Mouse (Mus musculus): ENCODE results near the gene Ccdc190. TPM values are rescaled to one million over a fixed set of nuclear protein-coding genes. Genes with fewer than 3 reads are reported as not detected.

Ccdc190 gene
- total and polyA plus RNA-seq, 3 experiments = not detected

- TF ChIP-seq CHD1 (IDR thresholded peaks at IDR 0.05; ENCODE audit: low read depth, low read length) = no peak
- TF ChIP-seq MXI1 (IDR thresholded peaks at IDR 0.05; ENCODE audit: low read depth, low read length) = no peak
- TF ChIP-seq UBTF (IDR thresholded peaks at IDR 0.05; ENCODE audit: low read depth, low read length) = no peak
- no peak for TF ChIP-seq E2F4 (IDR thresholded peaks at IDR 0.05; ENCODE audit: insufficient replicate concordance, low read depth, low read length)
- TF ChIP-seq POLR2A (IDR thresholded peaks at IDR 0.05; ENCODE audit: low read depth, low read length) = no peak
- TF ChIP-seq JUND (conservative IDR thresholded peaks at IDR 0.05; ENCODE audit: low read depth, low read length) = no peak
- no peak for TF ChIP-seq ZNF384 (IDR thresholded peaks at IDR 0.05; ENCODE audit: low read depth, low read length)
- TF ChIP-seq USF2 (conservative IDR thresholded peaks at IDR 0.05; ENCODE audit: low read depth, low read length) = no peak
- no peak for TF ChIP-seq EP300 (IDR thresholded peaks at IDR 0.05; ENCODE audit: low read length)
- no peak overlapping the region for H3K4me3 ChIP-seq (replicated peaks in 1 of 3; ENCODE audit: low read depth in 2 of 3, low read length in 2 of 3, poor library complexity in 1 of 3)
- dilution Hi-C loops (cut with MboI; ENCODE audit: extremely low pct_ligation_motif_present, extremely low pct_unique_long_range_greater_than_20kb, low sequenced_read_pairs) (no loop called here), in situ Hi-C loops (cut with MboI; ENCODE audit: low pct_ligation_motif_present, low pct_unique_long_range_greater_than_20kb, low sequenced_read_pairs) (no loop called here)
- H3K4me1 ChIP-seq (ENCODE audit: control insufficient read depth in 1 of 2, insufficient read depth in 2 of 2) = peaks cover 0 to 9% of the 10 kb centered on the region in 2 experiments; a peak in 2 of 4 replicates
- H3K9ac ChIP-seq (ENCODE audit: insufficient read depth, low read depth) = no peak overlapping the region
- H3K36me3 ChIP-seq (replicated peaks in 1 of 2; ENCODE audit: control insufficient read depth in 1 of 2, insufficient read depth in 1 of 2, low read length in 1 of 2) = no peaks in the 10 kb centered on the region
- H3K9me3 ChIP-seq (replicated peaks; ENCODE audit: low read length) = no peaks in the 10 kb centered on the region
- H3K27me3 ChIP-seq (replicated peaks) = peaks cover 11% of the 10 kb centered on the region
- no peak overlapping the region for H3K27ac ChIP-seq (ENCODE audit: insufficient read depth, low read depth)
- DNase-seq (ENCODE audit: extremely low read depth) = no peak
- H3K4me2 ChIP-seq (ENCODE audit: insufficient read depth, low read depth, poor library complexity, severe bottlenecking) = no peak overlapping the region
- H3K79me2 ChIP-seq (replicated peaks; ENCODE audit: control insufficient read depth, extremely low read depth, insufficient read depth, poor library complexity, severe bottlenecking) = no peaks in the 10 kb centered on the region
These were observed 3.8 kb downstream of the Ccdc190 start for GRCm38 (mm10) chr1:169932122-169932746.

- peak; percentile 62 for DNase-seq (ENCODE audit: extremely low read depth)
- H3K9ac ChIP-seq (ENCODE audit: insufficient read depth, low read depth) = no peak overlapping the region; the same call in 1 of the 2 replicates
- no peaks in the 10 kb centered on the region for H3K79me2 ChIP-seq (replicated peaks; ENCODE audit: control insufficient read depth, extremely low read depth, insufficient read depth, poor library complexity, severe bottlenecking)
- TF ChIP-seq ZMIZ1 (IDR thresholded peaks at IDR 0.05; ENCODE audit: low read depth, low read length) (no peak), ZNF384 (IDR thresholded peaks at IDR 0.05; ENCODE audit: low read depth, low read length) (no peak), JUN (IDR thresholded peaks at IDR 0.05; ENCODE audit: insufficient read depth, low read depth, low read length) (no peak), ELF1 (IDR thresholded peaks at IDR 0.05; ENCODE audit: low read depth, low read length) (no peak), RCOR1 (conservative IDR thresholded peaks at IDR 0.05; ENCODE audit: low read depth, low read length) (no peak), POLR2A (IDR thresholded peaks at IDR 0.05; ENCODE audit: low read depth, low read length) (no peak), UBTF (IDR thresholded peaks at IDR 0.05; ENCODE audit: low read depth, low read length) (no peak), E2F4 (IDR thresholded peaks at IDR 0.05; ENCODE audit: insufficient replicate concordance, low read depth, low read length) (no peak), SIN3A (IDR thresholded peaks at IDR 0.05; ENCODE audit: low read length) (no peak), TCF12 (IDR thresholded peaks at IDR 0.05; ENCODE audit: low read depth, low read length) (no peak), ZKSCAN1 (IDR thresholded peaks at IDR 0.05; ENCODE audit: borderline replicate concordance, low read depth, low read length) (no peak), MYC (IDR thresholded peaks at IDR 0.05; ENCODE audit: low read depth, low read length) (no peak), MEF2A (IDR thresholded peaks at IDR 0.05; ENCODE audit: borderline replicate concordance, low read depth, low read length) (no peak), EP300 (IDR thresholded peaks at IDR 0.05; ENCODE audit: low read length) (no peak), IRF4 (IDR thresholded peaks at IDR 0.05; ENCODE audit: low read depth, low read length) (no peak), MAZ (IDR thresholded peaks at IDR 0.05; ENCODE audit: low read depth, low read length) (peak; percentile 46; the same call in 1 of the 2 replicates), MXI1 (IDR thresholded peaks at IDR 0.05; ENCODE audit: low read depth, low read length) (no peak), USF1 (IDR thresholded peaks at IDR 0.05; ENCODE audit: low read depth, low read length) (no peak), NRF1 (IDR thresholded peaks at IDR 0.05; ENCODE audit: low read depth, low read length) (no peak), CTCF (conservative IDR thresholded peaks at IDR 0.05 in 1 of 2, IDR thresholded peaks at IDR 0.05 in 1 of 2; ENCODE audit: low read depth in 2 of 2, low read length in 2 of 2) (peak; percentile 46 to 70), MAFK (IDR thresholded peaks at IDR 0.05; ENCODE audit: insufficient replicate concordance, low read length) (no peak), SMC3 (IDR thresholded peaks at IDR 0.05; ENCODE audit: low read depth, low read length) (peak; percentile 38; the same call in 1 of the 2 replicates), GABPA (IDR thresholded peaks at IDR 0.05; ENCODE audit: insufficient replicate concordance, low read depth, low read length) (no peak), ZC3H11A (IDR thresholded peaks at IDR 0.05; ENCODE audit: low read depth, low read length) (no peak), NELFE (IDR thresholded peaks at IDR 0.05; ENCODE audit: low read depth, low read length) (no peak), RAD21 (IDR thresholded peaks at IDR 0.05; ENCODE audit: low read depth, low read length) (peak; percentile 55)
- peak overlapping the region; percentile 90 for H3K4me2 ChIP-seq (ENCODE audit: insufficient read depth, low read depth, poor library complexity, severe bottlenecking)
- no peaks in the 10 kb centered on the region for H3K36me3 ChIP-seq (replicated peaks in 1 of 2; ENCODE audit: control insufficient read depth in 1 of 2, insufficient read depth in 1 of 2, low read length in 1 of 2)
- no peak overlapping the region for H3K4me3 ChIP-seq (replicated peaks in 1 of 3; ENCODE audit: low read depth in 2 of 3, low read length in 2 of 3, poor library complexity in 1 of 3)
- no peak overlapping the region for H3K27ac ChIP-seq (ENCODE audit: insufficient read depth, low read depth)
- dilution Hi-C loops (cut with MboI; ENCODE audit: extremely low pct_ligation_motif_present, extremely low pct_unique_long_range_greater_than_20kb, low sequenced_read_pairs) = no loop called here
- in situ Hi-C loops (cut with MboI; ENCODE audit: low pct_ligation_motif_present, low pct_unique_long_range_greater_than_20kb, low sequenced_read_pairs) = no loop called here
- H3K27me3 ChIP-seq (replicated peaks) = peaks cover 11% of the 10 kb centered on the region
- H3K4me1 ChIP-seq (ENCODE audit: control insufficient read depth in 1 of 2, insufficient read depth in 2 of 2) = peaks cover 0 to 9% of the 10 kb centered on the region in 2 experiments; a peak in 1 of 4 replicates
- no peaks in the 10 kb centered on the region for H3K9me3 ChIP-seq (replicated peaks; ENCODE audit: low read length)
These were observed 5.7 kb downstream of the Ccdc190 start for GRCm38 (mm10) chr1:169934005-169934725.

Data from CH12.LX (cell line).